Mouse (Mus musculus) bone marrow macrophage, adult 2 months (primary cell): Measurements from ENCODE around the gene Gm42688.

Experiments used
- CTCF ChIP-seq: IDR thresholded peaks from 2 replicates; pipeline ENCODE4 v1.5.1; 2012; ENCODE audit warnings: low read depth, mild to moderate bottlenecking, low read length, moderate library complexity
- POLR2A ChIP-seq: IDR thresholded peaks from 2 replicates; pipeline ENCODE4 v1.6.1; 2012; ENCODE audit warnings: mild to moderate bottlenecking, low read depth, low read length, borderline replicate concordance

DNA sequence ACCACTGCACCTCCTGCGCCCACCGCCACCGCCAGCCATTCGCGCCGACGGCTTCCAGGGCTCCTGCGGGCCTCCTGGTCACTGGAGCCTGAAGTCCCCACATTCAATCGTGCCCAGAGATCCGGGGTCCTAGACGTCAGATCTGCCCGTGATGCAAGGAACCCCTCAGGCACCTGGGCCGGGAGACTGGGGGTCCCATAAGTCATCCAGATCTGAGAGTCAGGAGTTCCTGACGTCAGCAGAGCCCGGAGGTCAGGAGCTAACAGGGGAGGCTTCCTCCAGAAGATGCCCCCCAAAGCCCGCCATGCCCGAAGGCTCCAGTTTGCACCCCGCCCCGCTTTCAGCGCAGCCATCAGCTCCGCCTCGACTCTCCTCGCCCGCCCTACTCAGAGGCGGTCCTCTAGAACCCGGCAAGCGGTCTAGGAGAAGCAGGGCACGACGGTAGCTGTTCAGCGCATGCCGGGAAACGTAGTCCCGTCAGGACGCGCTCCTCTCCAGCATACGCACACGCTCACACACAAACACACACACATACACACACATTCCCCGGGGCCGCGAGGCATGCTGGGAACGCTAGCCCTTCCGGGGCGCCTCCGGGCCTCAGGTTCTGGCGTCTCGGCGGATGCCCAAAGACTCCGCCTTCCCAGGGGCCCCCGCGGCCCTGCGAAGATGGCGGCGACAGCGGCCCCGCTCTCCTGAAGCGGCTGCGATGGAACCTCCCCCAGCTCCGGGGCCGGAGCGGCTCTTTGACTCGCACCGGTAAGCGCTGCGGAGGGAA lies 47.2 kb upstream of the Gm42688 start, which contains the start of gene Aup1:
- TF ChIP-seq CTCF (no peak), POLR2A (no peak)
